Mouse (Mus musculus): ENCODE measurements around the gene Matn4.

GRCm38 (mm10) chr2:164421979-164422378 lies 17.0 kb upstream of the Matn4 start:
- TF ChIP-seq GATA1 (IDR thresholded peaks at IDR 0.05; ENCODE audit: low read length), result no peak
- no peak for TF ChIP-seq TAL1 (IDR thresholded peaks at IDR 0.05; ENCODE audit: low read length)

Data from erythroblast, embryonic 14.5 days (primary cell).